Mouse (Mus musculus): ENCODE data around the gene Cblb.

- TF ChIP-seq CTCF (IDR thresholded peaks at IDR 0.05; ENCODE audit: low read depth, low read length) (no peak), POLR2A (IDR thresholded peaks at IDR 0.05; ENCODE audit: extremely low read depth, insufficient read depth, low read length) (no peak)
Measured at GRCm38 (mm10) chr16:52155030-52155696, 124.1 kb downstream of the Cblb start.
